ENCODE assay signal across 9 mouse cellular contexts in genomic region chr2:131134381-131134780, GRCm38 (mm10). TPM values are rescaled to one million over a fixed set of nuclear protein-coding genes. Genes with fewer than 3 reads are reported as not detected.
DNase-seq lines count a peak whose midpoint lies in the region; ATAC-seq lines count a peak whose summit lies in the region.
"Had no signal": no experiment of that assay in that cellular context is flagged by ENCODE, and none has a peak within 500 bp of the region (broad histone marks: within the 10 kb centered on the region; RNA-seq: fewer than 3 reads in every experiment).

No protein-coding gene starts in this region.

- H3K4me1 ChIP-seq in intestine, embryonic 16.5 days (ENCODE audit: control insufficient read depth, insufficient read depth, low read length) = peaks cover 2% of the 10 kb centered on the region
- H3K4me1 ChIP-seq in liver, embryonic 16.5 days (ENCODE audit: control insufficient read depth, low read depth, low read length) = peaks cover 55% of the 10 kb centered on the region

- H3K4me2 ChIP-seq in intestine, embryonic 16.5 days (ENCODE audit: low read depth, low read length) = no peak overlapping the region
- H3K4me2 ChIP-seq in liver, embryonic 16.5 days (ENCODE audit: low read depth, low read length) = no peak overlapping the region

- no peak overlapping the region for H3K4me3 ChIP-seq in intestine, embryonic 16.5 days (ENCODE audit: low read length)
- no peak overlapping the region for H3K4me3 ChIP-seq in liver, embryonic 16.5 days (ENCODE audit: low read depth, low read length)

- H3K27me3 ChIP-seq in intestine, embryonic 16.5 days (replicated peaks; ENCODE audit: control insufficient read depth, insufficient read depth, low read length) = no peaks in the 10 kb centered on the region
- H3K27me3 ChIP-seq in liver, embryonic 16.5 days (ENCODE audit: control insufficient read depth, insufficient read depth, low read depth, low read length) = no peaks in the 10 kb centered on the region

- 42% methylated on average over 1 of the region's 1 CpGs for WGBS in intestine, embryonic 16.5 days
- WGBS in liver, embryonic 16.5 days (ENCODE audit: insufficient replicate concordance) = 17% methylated on average over 1 of the region's 1 CpGs

- DNase-seq in adrenal gland, postnatal 10 days = peak; percentile 34
- DNase-seq in adrenal gland, postnatal 14 days = no peak
- DNase-seq in R1 (ENCODE audit: low read depth, low spot score) = peak; percentile 32
- DNase-seq in layer of hippocampus, adult 11-12 months (ENCODE audit: low spot score) = no peak
- DNase-seq in frontal cortex, adult 2 months (ENCODE audit: extremely low spot score in 1 of 2, low spot score in 1 of 2) = no peak

- H3K9ac ChIP-seq in intestine, embryonic 16.5 days (ENCODE audit: low read depth, low read length) = no peak overlapping the region
- peak overlapping the region; percentile 17; the same call in 1 of the 2 replicates for H3K9ac ChIP-seq in liver, embryonic 16.5 days (ENCODE audit: low read depth, low read length)

- H3K36me3 ChIP-seq in intestine, embryonic 16.5 days (ENCODE audit: control insufficient read depth, insufficient read depth, low read length) = no peaks in the 10 kb centered on the region
- no peaks in the 10 kb centered on the region for H3K36me3 ChIP-seq in liver, embryonic 16.5 days (ENCODE audit: control insufficient read depth, insufficient read depth)

- ATAC-seq in intestine, embryonic 16.5 days = no peak
- no peak for ATAC-seq in liver, embryonic 16.5 days (ENCODE audit: low read depth)
- no peak for ATAC-seq in cerebellum, adult (ENCODE audit: insufficient number of reproducible peaks, low FRiP score, low TSS enrichment)

- H3K9me3 ChIP-seq in intestine, embryonic 16.5 days (ENCODE audit: control insufficient read depth, low read length) = no peaks in the 10 kb centered on the region
- no peaks in the 10 kb centered on the region for H3K9me3 ChIP-seq in liver, embryonic 16.5 days (replicated peaks; ENCODE audit: control insufficient read depth, low read length)

- 0 out of 2 replicates have a peak overlapping the region, but pooled peaks have one; percentile 30 for H3K27ac ChIP-seq in intestine, embryonic 16.5 days (ENCODE audit: low read length)
- peak overlapping the region; percentile 98 for H3K27ac ChIP-seq in liver, embryonic 16.5 days (ENCODE audit: low read length)

RNA-seq across cellular contexts. Expression of gene Gm11037, which starts 1.1 kb away (rescaled TPM):
- total RNA-seq in adrenal gland, postnatal 10 days (2021) = not detected
- total RNA-seq in adrenal gland, postnatal 14 days (2021) = not detected in 2 replicates
- not detected in 2 replicates for polyA plus RNA-seq in intestine, embryonic 16.5 days (2015; fragmentation: Nextera tagmentation; extraction: Ambion mirVana)
- polyA plus RNA-seq in liver, embryonic 16.5 days (2015; fragmentation: Nextera tagmentation; extraction: Ambion mirVana) = not detected in 2 replicates
- polyA plus RNA-seq in frontal cortex, adult 2 months (2012; rRNA removed) = not detected in 2 replicates
- total RNA-seq: left cerebral cortex, postnatal 14 days had no signal

RNA-seq across cellular contexts. Expression of gene Hspa12b, which starts 7.3 kb away (rescaled TPM):
- 10 to 100 TPM; 23.5 to 27.5 TPM for total RNA-seq in adrenal gland, postnatal 10 days (2021)
- 23.3 and 26.1 TPM in 2 replicates for total RNA-seq in adrenal gland, postnatal 14 days (2021)
- 8.3 and 8.4 TPM in 2 replicates for polyA plus RNA-seq in intestine, embryonic 16.5 days (2015; fragmentation: Nextera tagmentation; extraction: Ambion mirVana)
- polyA plus RNA-seq in liver, embryonic 16.5 days (2015; fragmentation: Nextera tagmentation; extraction: Ambion mirVana) = 2.0 TPM in 2 replicates
- 9.7 and 10.5 TPM in 2 replicates for polyA plus RNA-seq in frontal cortex, adult 2 months (2012; rRNA removed)

RNA-seq across cellular contexts. Expression of gene 1700037H04Rik, which starts 25.5 kb away (rescaled TPM):
- 10 to 100 TPM; 82.0 to 96.4 TPM for total RNA-seq in adrenal gland, postnatal 10 days (2021)
- 69.4 and 79.8 TPM in 2 replicates for total RNA-seq in adrenal gland, postnatal 14 days (2021)
- 138 and 160 TPM in 2 replicates for polyA plus RNA-seq in intestine, embryonic 16.5 days (2015; fragmentation: Nextera tagmentation; extraction: Ambion mirVana)
- 129 and 133 TPM in 2 replicates for polyA plus RNA-seq in liver, embryonic 16.5 days (2015; fragmentation: Nextera tagmentation; extraction: Ambion mirVana)
- 104 and 114 TPM in 2 replicates for polyA plus RNA-seq in frontal cortex, adult 2 months (2012; rRNA removed)

RNA-seq across cellular contexts. Expression of gene Cenpb, which starts 45.5 kb away (rescaled TPM):
- total RNA-seq in adrenal gland, postnatal 10 days (2021) = 10 to 100 TPM; 76.2 to 86.6 TPM
- 65.6 and 70.4 TPM in 2 replicates for total RNA-seq in adrenal gland, postnatal 14 days (2021)
- 9.5 and 9.7 TPM in 2 replicates for polyA plus RNA-seq in intestine, embryonic 16.5 days (2015; fragmentation: Nextera tagmentation; extraction: Ambion mirVana)
- 3.0 and 3.2 TPM in 2 replicates for polyA plus RNA-seq in liver, embryonic 16.5 days (2015; fragmentation: Nextera tagmentation; extraction: Ambion mirVana)
- 73.7 and 79.6 TPM in 2 replicates for polyA plus RNA-seq in frontal cortex, adult 2 months (2012; rRNA removed)

RNA-seq across cellular contexts. Expression of gene Siglec1, which starts 47.8 kb away (rescaled TPM):
- 1 to 10 TPM; 3.8 to 3.9 TPM for total RNA-seq in adrenal gland, postnatal 10 days (2021)
- 2.3 and 8.2 TPM in 2 replicates for total RNA-seq in adrenal gland, postnatal 14 days (2021)
- polyA plus RNA-seq in intestine, embryonic 16.5 days (2015; fragmentation: Nextera tagmentation; extraction: Ambion mirVana) = 0.29 and 0.37 TPM in 2 replicates
- polyA plus RNA-seq in liver, embryonic 16.5 days (2015; fragmentation: Nextera tagmentation; extraction: Ambion mirVana) = 1.4 and 1.8 TPM in 2 replicates
- polyA plus RNA-seq in frontal cortex, adult 2 months (2012; rRNA removed) = 0.23 and 0.38 TPM in 2 replicates

Comparison
In these comparisons a context has a peak if more than half of its experiments do, and no peak if none do; other contexts are left out.
1. DNase-seq: peak in adrenal gland, postnatal 10 days (single experiment) and R1 (single experiment); none in adrenal gland, postnatal 14 days (single experiment), layer of hippocampus, adult 11-12 months (single experiment) and frontal cortex, adult 2 months (0 of 2).